Mouse (Mus musculus) ES-CJ7 (cell line): ENCODE results near the gene Coa5.

Experiments
- DNase-seq: peaks from one replicate; pipeline ENCODE4 v3.0.0; 2011; ENCODE audit warnings: low read depth, low spot score

Coa5 gene

DNA sequence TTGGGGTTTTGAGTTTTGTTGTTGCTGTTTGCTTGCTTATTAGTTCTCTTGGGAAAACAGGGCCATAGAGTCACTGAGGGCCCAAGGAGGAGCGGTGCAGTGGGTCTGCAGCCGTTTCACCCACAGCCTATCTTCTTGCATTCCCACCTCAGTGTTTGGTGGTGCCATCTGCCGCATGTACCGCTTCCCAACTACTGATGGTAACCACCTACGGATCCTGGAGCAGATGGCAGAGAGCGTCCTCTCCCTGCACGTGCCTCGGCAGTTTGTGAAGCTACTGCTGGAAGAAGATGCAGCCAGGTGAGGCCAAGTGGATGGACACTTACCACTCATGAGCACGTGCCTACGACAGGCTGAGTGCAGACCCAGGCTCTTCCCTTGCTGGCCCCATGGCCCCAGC, 61.8 kb downstream of the Coa5 start:
- no peak for DNase-seq
